Mouse (Mus musculus): Measurements from ENCODE around the gene Urb2.

Urb2 gene

GRCm38 (mm10) chr8:124078969-124079368, 57.7 kb downstream of the Urb2 start:
- no peak for DNase-seq

GRCm38 (mm10) chr8:124080467-124081326, 59.4 kb downstream of the Urb2 start:
- no peak for DNase-seq

GRCm38 (mm10) chr8:124082616-124083015, 61.3 kb downstream of the Urb2 start:
- no peak for DNase-seq

GRCm38 (mm10) chr8:124083611-124084010, 62.3 kb downstream of the Urb2 start:
- DNase-seq = no peak

GRCm38 (mm10) chr8:124085668-124086067, 64.4 kb downstream of the Urb2 start:
- DNase-seq = no peak

- no peak for DNase-seq
These were observed 66.8 kb downstream of the Urb2 start for GRCm38 (mm10) chr8:124088092-124088613.

- no peak for DNase-seq
These were observed 67.7 kb downstream of the Urb2 start for GRCm38 (mm10) chr8:124089016-124089415.

GRCm38 (mm10) chr8:124090473-124090872, 69.2 kb downstream of the Urb2 start:
- DNase-seq = no peak
